Mouse (Mus musculus): ENCODE measurements around the gene Prkab2.

Prkab2 gene

DNA sequence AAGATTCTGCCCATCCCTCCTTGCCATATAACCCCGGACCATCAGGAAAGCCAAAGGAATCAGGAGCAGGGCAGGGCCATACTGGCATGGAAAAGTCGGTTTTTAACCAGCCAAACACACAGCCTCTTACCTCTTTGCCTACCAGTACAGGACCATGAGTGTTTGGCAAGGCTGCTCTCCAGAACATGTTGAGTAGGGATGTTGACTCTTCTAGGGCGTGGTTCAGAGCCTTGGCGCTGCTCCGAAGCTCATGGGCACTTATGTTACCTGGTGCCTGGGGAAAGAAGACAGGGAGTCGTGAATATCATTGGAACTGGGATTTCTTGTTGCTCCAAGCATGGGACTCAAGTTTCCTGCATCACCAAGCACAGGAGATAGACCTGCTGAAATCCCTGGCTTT is 35.8 kb downstream of the Prkab2 start:
- no peak for DNase-seq

DNA sequence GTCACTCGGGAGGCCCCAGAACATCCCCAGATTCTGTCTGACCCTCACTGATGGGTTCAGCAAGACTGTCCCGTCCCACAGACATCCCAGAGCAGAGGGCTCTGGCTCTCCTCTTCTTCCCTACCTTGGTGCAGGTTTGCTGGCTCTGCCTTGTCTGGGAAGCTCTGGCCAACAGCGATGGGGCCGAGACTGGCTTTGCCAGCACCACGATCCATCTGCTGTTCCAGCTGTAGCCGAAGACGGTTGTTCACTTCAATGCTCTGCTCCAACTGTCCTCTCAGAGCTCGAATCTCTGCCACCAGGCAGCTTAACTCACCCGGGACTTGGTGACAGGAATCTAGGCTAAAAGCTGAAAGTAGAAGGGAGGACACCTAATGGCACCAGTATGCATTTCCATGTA is 38.9 kb downstream of the Prkab2 start:
- no peak for DNase-seq

DNA sequence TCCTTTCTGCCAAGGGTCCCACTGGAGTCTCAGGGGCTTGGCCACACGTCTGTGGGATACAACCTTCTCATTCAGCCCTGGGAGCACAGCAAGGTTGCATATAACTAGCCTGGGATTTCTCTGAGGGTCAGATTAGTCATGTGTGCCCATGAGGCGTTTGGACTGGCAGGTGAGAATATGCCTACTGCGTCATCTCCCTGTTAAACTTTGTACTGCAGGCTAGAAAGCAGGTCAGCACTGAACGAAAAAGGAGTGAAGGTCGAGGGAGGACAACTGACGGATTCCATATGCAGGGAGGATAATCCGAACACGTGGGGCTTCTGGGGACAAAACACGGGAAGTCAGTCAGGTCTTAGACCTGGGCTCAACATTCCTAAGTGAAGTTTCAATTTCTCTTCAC is 39.3 kb downstream of the Prkab2 start:
- DNase-seq: no peak

GRCm38 (mm10) chr3:97699061-97699460 is 41.1 kb downstream of the Prkab2 start:
- no peak for DNase-seq

GRCm38 (mm10) chr3:97701198-97701597 is 43.2 kb downstream of the Prkab2 start:
- no peak for DNase-seq

GRCm38 (mm10) chr3:97702448-97703080 is 44.6 kb downstream of the Prkab2 start:
- DNase-seq: no peak

DNA sequence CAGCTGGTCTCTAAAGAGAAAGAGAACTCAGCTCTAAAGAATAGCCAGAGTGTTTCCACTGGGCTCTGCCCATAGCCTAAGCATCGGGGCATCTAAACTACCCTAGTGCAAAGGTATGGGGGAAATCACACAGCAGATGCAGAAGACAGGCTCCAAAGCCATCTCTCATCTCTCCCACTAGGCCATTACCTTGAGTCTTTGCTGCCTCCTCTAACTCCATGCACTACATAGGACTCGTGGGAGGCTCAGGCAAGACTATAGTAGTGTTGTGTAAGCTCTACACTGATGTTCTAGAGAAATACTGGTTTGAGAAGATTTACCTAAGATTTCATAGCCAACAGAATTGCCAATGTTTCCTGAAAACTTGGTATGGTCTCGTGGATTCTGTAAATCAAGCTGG is 47.5 kb downstream of the Prkab2 start:
- no peak for DNase-seq

- no peak for DNase-seq
These were observed 48.6 kb downstream of the Prkab2 start for GRCm38 (mm10) chr3:97706561-97706960.

DNA sequence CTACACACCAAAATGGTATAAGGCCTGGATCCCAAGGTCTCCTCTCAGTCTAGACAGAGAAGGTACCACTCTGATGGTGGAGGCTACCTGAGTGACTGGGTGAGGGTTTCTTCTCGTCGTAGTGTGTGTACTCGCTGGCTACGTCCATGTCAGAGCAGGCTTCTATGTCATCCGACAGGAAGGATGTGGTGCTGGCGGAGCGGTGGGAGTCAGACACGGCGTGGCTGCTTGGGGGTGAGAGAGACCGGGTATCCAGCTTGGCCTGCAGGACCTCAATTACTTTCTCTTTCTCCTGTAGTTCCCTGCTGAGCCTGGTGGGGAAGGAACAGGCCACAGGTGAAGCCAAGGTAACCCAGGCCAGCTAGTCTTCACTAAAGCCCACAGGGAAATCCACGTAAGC is 52.1 kb downstream of the Prkab2 start:
- no peak for DNase-seq

DNA sequence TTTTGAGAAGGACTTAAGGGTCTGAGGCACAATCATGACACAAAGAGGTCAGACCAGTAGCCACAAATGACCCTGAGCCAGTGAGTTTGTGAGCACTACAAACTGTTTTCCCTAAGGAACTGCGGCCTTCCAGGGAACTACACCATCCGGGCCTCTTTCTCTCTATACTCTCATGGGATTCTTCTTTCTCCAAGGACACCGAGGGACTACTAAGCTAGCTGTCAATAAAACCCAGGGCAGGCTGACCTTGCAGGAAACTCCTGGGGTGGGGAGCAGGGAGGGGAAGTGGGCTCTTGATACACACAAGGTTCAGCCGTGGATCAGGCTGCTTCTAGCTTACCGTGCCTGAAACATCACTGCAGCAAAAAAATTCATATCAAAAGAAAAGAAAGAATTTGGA is 52.9 kb downstream of the Prkab2 start:
- no peak for DNase-seq

DNA sequence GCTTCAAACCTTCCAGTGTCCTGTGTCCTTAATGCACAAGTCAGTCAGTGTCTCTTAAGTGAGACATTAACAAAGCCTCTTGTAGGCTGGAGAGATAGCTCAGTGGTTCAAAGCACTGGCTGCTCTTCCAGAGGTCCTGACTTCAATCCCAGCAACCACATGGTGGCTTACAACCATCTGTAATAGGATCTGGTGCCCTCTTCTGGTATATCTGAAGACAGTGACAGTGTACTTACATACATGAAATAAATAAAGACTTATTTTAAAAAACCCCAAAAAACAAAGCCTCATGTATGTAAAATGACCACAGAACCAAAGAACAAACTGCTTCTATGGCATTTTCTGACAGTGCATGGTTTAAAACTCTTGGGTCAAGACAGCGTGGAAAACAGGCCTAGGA is 57.9 kb downstream of the Prkab2 start:
- DNase-seq: no peak

GRCm38 (mm10) chr3:97719116-97719515 is 61.1 kb downstream of the Prkab2 start:
- DNase-seq: no peak

Measured in cerebellum, adult 11 months (tissue).